Mouse (Mus musculus): ENCODE data around the gene Cerkl.

The Cerkl gene

GRCm38 (mm10) chr2:79309454-79310118 is 147.0 kb downstream of the Cerkl start:
- peak; percentile 85 to 91 for DNase-seq

GRCm38 (mm10) chr2:79307549-79307948 is 149.0 kb downstream of the Cerkl start:
- no peak for DNase-seq

- no peak for DNase-seq
Measured at GRCm38 (mm10) chr2:79302398-79302797, 154.2 kb downstream of the Cerkl start.

GRCm38 (mm10) chr2:79292431-79292830 is 164.2 kb downstream of the Cerkl start:
- no peak for DNase-seq

GRCm38 (mm10) chr2:79291922-79292321 is 164.7 kb downstream of the Cerkl start:
- no peak for DNase-seq

GRCm38 (mm10) chr2:79290149-79290548 is 166.4 kb downstream of the Cerkl start:
- DNase-seq: no peak

- DNase-seq: no peak
Measured at GRCm38 (mm10) chr2:79284206-79284605, 172.4 kb downstream of the Cerkl start.

Data from cerebellum, postnatal 10 days (tissue).